Mouse (Mus musculus) embryonic facial prominence, embryonic 14.5 days (tissue): ENCODE results near the gene Gm15448. TPM values are rescaled to one million over a fixed set of nuclear protein-coding genes. Genes with fewer than 3 reads are reported as not detected.
"Not testable (repeated sequence)": the region's sequence is repeated elsewhere in the genome, so short reads cannot be mapped to it uniquely, and the experiment has no call there.

Experiments used
- ATAC-seq: fragments of 200-750 bp; cut with Nextera tagmentation; 2 replicates; pipeline ENCODE4 v1.8.0; 2017; ENCODE audit warnings: low read depth, moderate number of reproducible peaks, moderate TSS enrichment
- DNase-seq: peaks from one replicate; pipeline ENCODE4 v3.0.0-alpha.2; 2015; ENCODE audit warnings: low spot score
- H3K27ac ChIP-seq: fragments of 300-500 bp; sonication (generic); replicated peaks from 2 replicates; pipeline ENCODE4 v1.5.1; 2014; ENCODE audit warnings: low read depth, mild to moderate bottlenecking, low read length, moderate library complexity
- H3K27me3 ChIP-seq: fragments of 300-500 bp; sonication (generic); replicated peaks from 2 replicates; pipeline ENCODE4 v1.6.1; 2014; ENCODE audit warnings: low read length; ENCODE audit not compliant: control insufficient read depth, insufficient read depth
- H3K36me3 ChIP-seq: fragments of 300-500 bp; sonication (generic); 2 replicates; pipeline ENCODE4 v1.6.1; 2014; ENCODE audit warnings: low read length, mixed read lengths; ENCODE audit not compliant: control insufficient read depth, insufficient read depth
- H3K4me1 ChIP-seq: fragments of 300-500 bp; sonication (generic); 2 replicates; pipeline ENCODE4 v1.6.1; 2014; ENCODE audit warnings: antibody characterized with exemption, low read length; ENCODE audit not compliant: control insufficient read depth, insufficient read depth
- H3K4me2 ChIP-seq: fragments of 300-500 bp; sonication (generic); 2 replicates; pipeline ENCODE4 v1.6.1; 2014; ENCODE audit warnings: low read depth, mild to moderate bottlenecking, low read length, moderate library complexity, mixed read lengths
- H3K4me3 ChIP-seq: fragments of 300-500 bp; sonication (generic); 2 replicates; pipeline ENCODE4 v1.5.1; 2014; ENCODE audit warnings: low read depth, mild to moderate bottlenecking, low read length
- H3K9ac ChIP-seq: fragments of 300-500 bp; sonication (generic); 2 replicates; pipeline ENCODE4 v1.6.1; 2014; ENCODE audit warnings: low read depth, mild to moderate bottlenecking, low read length, moderate library complexity, mixed read lengths
- H3K9me3 ChIP-seq: fragments of 300-500 bp; sonication (generic); 2 replicates; pipeline ENCODE4 v1.6.1; 2016; ENCODE audit warnings: low read length; ENCODE audit not compliant: control insufficient read depth
- WGBS: fragments of 180-500 bp; shearing (Covaris S2); extraction: QIAGEN DNeasy Blood & Tissue Kit; methylation state at CpG from one replicate; pipeline ENCODE4 v1.1.7; 2014; 5-methylcytosine and 5-hydroxymethylcytosine counted together
- polyA plus RNA-seq: library from polyadenylated mRNA; unstranded; fragments of >200 nt; fragmentation: Nextera tagmentation; extraction: Ambion mirVana; gene quantifications from 2 replicates; pipeline ENCODE4 v1.2.1, GENCODE M21; 2014

The Gm15448 gene
- polyA plus RNA-seq: not detected in 2 replicates

DNA sequence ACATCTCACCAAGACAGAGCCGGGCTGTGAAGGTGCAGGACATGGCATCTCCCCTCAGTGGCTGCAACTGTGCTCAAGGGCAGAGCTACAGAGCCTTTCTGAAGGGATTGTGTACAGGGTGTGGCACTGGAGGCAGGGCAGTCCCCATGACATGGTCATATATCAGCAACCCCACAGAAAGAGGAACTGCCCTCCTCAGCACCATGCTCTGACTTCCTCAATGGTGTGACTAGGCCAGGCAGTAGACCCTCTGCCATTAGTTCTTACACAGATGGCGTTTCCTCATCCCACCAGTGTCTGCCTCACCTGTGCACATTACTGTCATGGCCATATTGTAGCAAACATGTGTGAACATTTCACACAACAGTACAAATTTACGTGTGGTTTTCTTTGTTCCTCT is at the start of gene Gm15448:
Gene Gm15448 (minus strand): TSS at position 89 of the 400 bp plus-strand sequence.
- 38% methylated on average over 1 of the region's 3 CpGs for WGBS
- not testable (repeated sequence) for H3K4me1 ChIP-seq, H3K9me3 ChIP-seq, DNase-seq, H3K27me3 ChIP-seq, H3K9ac ChIP-seq, H3K27ac ChIP-seq, H3K4me2 ChIP-seq, ATAC-seq, H3K36me3 ChIP-seq, H3K4me3 ChIP-seq

DNA sequence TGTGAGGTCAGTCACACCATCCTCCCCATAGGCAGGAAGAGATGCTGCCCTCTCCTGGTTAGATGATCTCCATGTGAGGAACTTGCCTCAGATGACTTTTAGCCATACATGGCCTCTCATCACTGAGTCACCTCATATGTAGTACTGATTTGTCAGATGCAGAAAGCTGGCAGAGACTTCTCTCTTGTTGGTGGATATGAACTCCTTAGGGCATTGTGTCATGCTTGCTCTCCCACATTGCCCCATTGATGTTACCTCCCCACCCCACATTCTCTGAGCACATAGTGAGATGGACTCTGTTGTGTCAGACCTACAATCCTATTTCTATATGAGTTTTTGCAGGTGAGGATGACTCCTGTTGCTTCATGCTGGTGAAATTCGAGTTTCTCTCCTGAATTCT is 49.5 kb upstream of the Gm15448 start:
- H3K36me3 ChIP-seq, H3K9me3 ChIP-seq, DNase-seq, H3K27ac ChIP-seq, H3K27me3 ChIP-seq, ATAC-seq, H3K4me3 ChIP-seq, H3K4me2 ChIP-seq, H3K9ac ChIP-seq, H3K4me1 ChIP-seq: not testable (repeated sequence)
- WGBS: no CpG with 5 or more reads among the region's 1 CpGs

DNA sequence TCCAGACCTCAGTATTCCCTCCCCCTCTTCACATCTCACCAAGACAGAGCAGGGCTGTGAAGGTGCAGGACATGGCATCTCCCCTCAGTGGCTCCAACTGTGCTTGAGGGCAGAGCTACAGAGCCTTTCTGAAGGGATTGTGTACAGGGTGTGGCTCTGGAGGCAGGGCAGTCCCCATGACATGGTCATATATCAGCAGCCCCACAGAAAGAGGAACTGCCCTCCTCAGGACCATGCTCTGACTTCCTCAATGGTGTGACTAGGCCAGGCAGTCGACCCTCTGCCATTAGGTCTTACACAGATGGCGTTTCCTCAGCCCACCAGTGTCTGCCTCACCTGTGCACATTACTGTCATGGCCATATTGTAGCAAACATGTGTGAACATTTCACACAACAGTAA is 19.5 kb upstream of the Gm15448 start, which contains the start of gene Pira2:
Gene Pira2 (minus strand): TSS at position 101 of the 400 bp plus-strand sequence.
- not testable (repeated sequence) for H3K4me2 ChIP-seq, H3K27ac ChIP-seq, H3K9ac ChIP-seq, ATAC-seq, H3K4me1 ChIP-seq, H3K9me3 ChIP-seq, H3K27me3 ChIP-seq, H3K36me3 ChIP-seq, H3K4me3 ChIP-seq, DNase-seq
- no CpG with 5 or more reads among the region's 2 CpGs for WGBS

DNA sequence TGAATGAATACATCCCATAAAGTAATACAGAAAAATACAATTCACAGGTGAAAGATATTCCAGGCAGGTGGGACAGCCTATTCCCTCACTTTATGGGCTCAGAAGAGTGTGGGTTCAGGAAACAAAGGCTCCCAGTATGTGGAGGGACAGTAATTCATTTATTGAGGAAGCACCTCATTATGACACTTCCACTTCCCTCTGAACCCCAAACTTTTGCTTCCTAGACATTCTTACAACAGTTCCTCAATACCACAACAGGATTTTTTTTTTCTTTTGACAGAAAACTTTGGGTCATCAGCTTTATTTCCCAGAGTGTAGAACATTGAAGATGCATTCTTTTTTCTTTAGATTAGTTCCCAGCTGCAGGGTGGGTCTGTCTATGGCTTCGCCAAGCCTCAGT is 12.4 kb upstream of the Gm15448 start:
- not testable (repeated sequence) for H3K36me3 ChIP-seq, H3K9ac ChIP-seq, H3K9me3 ChIP-seq, H3K4me2 ChIP-seq, H3K4me3 ChIP-seq, H3K27ac ChIP-seq, H3K4me1 ChIP-seq, H3K27me3 ChIP-seq, DNase-seq, ATAC-seq
- WGBS: no CpG with 5 or more reads among the region's 1 CpGs

DNA sequence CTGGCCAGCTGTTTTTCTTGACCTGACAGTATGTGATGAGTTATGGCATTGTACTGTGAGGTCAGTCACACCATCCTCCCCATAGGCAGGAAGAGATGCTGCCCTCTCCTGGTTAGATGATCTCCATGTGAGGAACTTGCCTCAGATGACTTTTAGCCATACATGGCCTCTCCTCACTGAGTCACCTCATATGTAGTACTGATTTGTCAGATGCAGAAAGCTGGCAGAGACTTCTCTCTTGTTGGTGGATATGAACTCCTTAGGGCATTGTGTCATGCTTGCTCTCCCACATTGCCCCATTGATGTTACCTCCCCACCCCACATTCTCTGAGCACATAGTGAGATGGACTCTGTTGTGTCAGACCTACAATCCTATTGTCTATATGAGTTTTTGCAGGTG is 5.1 kb upstream of the Gm15448 start:
- H3K36me3 ChIP-seq, H3K9me3 ChIP-seq, H3K4me2 ChIP-seq, ATAC-seq, DNase-seq, H3K9ac ChIP-seq, H3K4me1 ChIP-seq, H3K4me3 ChIP-seq, H3K27ac ChIP-seq, H3K27me3 ChIP-seq: not testable (repeated sequence)

DNA sequence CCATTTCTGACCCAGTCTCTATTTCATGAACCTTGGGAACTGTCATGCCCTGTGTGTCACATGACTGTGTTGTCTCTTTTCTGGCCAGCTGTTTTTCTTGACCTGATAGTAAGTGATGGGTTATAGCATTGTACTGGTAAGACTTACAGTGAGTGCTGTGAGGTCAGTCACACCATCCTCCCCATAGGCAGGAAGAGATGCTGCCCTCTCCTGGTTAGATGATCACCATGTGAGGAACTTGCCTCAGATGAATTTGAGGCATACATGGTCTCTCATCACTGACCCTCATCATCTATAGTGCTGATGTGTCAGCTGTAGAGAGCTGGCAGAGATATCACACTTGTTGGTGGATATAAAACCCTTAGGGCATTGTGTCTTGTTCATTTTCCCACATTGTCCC is 13.6 kb downstream of the Gm15448 start:
- DNase-seq: not testable (repeated sequence)

DNA sequence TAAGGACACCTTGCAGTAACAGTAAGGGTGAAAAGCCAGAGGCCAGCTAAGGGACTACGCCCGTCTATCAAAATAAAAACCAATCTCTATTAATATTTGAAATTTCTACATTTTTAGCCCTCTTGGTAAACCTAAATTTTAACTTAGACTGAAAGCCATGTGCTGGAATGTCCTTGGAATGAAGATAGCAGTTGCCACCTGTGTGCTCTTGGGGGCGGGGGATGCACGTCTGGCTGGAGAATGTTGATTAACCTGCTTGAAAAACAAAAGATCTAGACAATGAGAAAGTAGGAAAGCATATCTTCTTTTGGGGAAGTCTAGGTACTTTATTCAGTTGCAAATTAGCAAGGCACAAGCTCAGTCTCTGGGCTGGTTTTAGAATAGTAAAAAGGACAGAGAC is 22.6 kb downstream of the Gm15448 start:
- H3K27me3 ChIP-seq, ATAC-seq, H3K4me1 ChIP-seq, H3K9ac ChIP-seq, H3K9me3 ChIP-seq, H3K27ac ChIP-seq, H3K4me2 ChIP-seq, H3K4me3 ChIP-seq, DNase-seq, H3K36me3 ChIP-seq: not testable (repeated sequence)
- 71% methylated on average over 4 of the region's 4 CpGs for WGBS

More for the DNA sequence above, 13.6 kb downstream of the Gm15448 start:
- not testable (repeated sequence) for H3K4me3 ChIP-seq, H3K27ac ChIP-seq, H3K27me3 ChIP-seq, H3K9ac ChIP-seq, ATAC-seq, H3K4me1 ChIP-seq, H3K9me3 ChIP-seq, H3K4me2 ChIP-seq, H3K36me3 ChIP-seq

DNA sequence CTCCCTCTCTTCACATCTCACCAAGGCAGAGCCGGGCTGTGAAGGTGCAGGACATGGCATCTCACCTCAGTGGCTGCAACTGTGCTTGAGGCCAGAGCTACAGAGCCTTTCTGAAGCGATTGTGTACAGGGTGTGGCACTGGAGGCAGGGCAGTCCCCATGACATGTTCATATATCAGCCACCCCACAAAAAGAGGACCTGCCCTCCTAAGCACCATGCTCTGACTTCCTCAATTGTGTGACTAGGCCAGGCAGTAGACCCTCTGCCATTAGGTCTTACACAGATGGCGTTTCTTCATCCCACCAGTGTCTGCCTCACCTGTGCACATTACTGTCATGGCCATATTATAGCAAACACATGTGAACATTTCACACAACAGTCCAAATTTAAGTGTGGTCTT is 25.5 kb downstream of the Gm15448 start:
- not testable (repeated sequence) for DNase-seq, H3K27ac ChIP-seq, H3K9ac ChIP-seq, H3K36me3 ChIP-seq, H3K4me1 ChIP-seq, ATAC-seq, H3K4me2 ChIP-seq, H3K27me3 ChIP-seq, H3K9me3 ChIP-seq, H3K4me3 ChIP-seq
- WGBS: 79% methylated on average over 3 of the region's 3 CpGs

DNA sequence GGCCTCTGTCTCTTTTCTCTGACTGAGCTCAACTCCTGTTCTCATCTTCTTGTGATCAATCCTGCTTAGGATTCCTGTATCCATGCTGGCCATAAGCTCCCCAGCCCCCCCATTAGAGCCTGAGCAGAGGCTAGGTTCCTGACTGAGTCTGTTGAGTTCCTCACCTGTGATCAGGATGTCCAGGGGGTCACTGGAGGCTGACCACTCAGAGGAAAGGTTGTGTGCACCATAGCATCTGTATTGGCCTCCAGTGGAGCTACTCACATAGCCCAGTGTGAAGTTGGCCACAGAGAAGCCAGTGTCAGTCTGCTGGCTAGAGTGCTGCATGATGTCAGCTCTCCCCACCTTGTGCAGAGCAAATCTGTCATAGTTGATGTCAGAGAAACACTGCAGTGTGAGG is 29.2 kb downstream of the Gm15448 start:
- H3K4me2 ChIP-seq, H3K27ac ChIP-seq, ATAC-seq, DNase-seq, H3K4me1 ChIP-seq, H3K36me3 ChIP-seq, H3K9me3 ChIP-seq, H3K9ac ChIP-seq, H3K4me3 ChIP-seq, H3K27me3 ChIP-seq: not testable (repeated sequence)
